Mouse (Mus musculus) inflammation-experienced regulatory T-cells (primary cell): ENCODE measurements around the gene Lrrc8d. TPM values are rescaled to one million over a fixed set of nuclear protein-coding genes. Genes with fewer than 3 reads are reported as not detected.

Experiments
- polyA plus RNA-seq, 2 experiments: library from polyadenylated mRNA; unstranded; fragments of 100-300 nt; shearing (Covaris generic); gene quantifications; one replicate each; pipeline ENCODE4 v1.2.1; 2017

Lrrc8d gene
- polyA plus RNA-seq: 10 to 100 TPM; 27.5 to 41.6 TPM

GRCm38 (mm10) chr5:105699141-105700069, at the start of gene Lrrc8d:
TSS of gene Lrrc8d (plus strand) at chr5:105699969.

DNA sequence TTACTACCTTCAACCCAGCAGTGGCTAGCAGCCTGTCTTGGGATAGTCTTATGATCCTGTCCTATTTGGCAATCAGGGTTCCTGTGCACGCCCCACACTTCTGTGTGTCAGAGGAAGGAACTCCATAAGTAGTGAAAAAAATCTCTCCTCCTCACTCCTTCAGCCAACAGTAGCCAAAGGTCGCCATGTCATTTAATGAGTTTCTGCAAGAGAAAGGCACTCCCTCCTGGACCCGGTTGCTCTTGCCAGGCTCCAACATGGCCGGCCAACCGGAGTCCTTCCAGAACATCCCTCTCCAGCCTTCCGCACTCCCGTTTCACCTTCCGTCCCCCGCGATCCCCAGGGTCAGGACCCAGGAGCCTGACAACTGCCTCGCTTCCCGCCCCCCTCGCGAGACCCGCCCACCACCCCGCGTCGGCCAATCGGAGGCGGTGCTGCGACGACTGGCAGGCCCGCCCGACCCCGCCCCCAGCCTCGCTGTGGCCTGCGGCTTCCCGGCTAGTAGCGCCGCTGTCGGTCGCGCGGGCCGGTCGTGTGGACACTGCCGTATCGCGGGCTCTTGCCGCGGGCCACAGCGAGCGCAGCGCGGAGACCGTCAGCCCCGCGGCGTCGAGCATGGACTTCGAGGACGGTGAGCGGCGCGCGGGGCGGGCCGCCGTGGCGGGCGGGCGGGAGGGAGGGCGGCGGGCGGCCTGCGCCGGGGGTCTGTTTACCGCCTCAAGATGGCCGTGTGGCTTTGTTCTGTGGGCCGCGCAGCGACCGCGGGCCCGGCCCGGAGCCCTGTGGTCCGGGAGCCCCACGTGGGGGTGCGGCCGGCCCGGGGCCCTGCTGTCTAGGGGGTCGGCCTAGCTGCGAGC, 176.5 kb downstream of the Lrrc8d start, which contains the start of gene Zfp326:
Gene Zfp326, plus strand, starts transcription at position 498 of the 857 bp plus-strand sequence.

Other genes starting within 250 kb of the Lrrc8d start
- 100 to 1,000 TPM; 114 to 140 TPM for gene Lrrc8c, start 180.6 kb upstream of the Lrrc8d start, polyA plus RNA-seq
- 10 to 100 TPM; 15.2 to 18.9 TPM for gene Zfp326, start 176.6 kb downstream of the Lrrc8d start, polyA plus RNA-seq